Mouse (Mus musculus): ENCODE data around the gene Olfr739.

The Olfr739 gene

DNA sequence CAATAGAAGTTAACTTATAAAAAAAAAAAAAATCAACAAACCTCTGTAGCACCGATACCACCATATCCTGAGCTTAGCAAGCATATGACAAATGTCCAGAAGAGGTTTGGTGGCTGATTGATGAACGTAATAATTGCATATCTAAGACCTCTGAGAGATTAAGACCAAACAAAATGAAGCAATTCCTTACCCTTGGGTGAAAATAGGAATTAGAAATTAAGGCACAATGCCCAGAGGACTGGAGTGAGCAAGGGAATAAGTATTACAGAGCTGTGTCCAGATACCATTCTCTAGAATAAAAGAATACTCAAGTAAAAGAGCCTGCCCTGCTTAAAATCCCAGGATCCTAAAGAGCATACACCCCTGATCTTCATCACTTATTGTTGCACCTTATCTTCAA lies at the start of gene Olfr739:
Gene Olfr739 (plus strand): TSS at position 301 of the 400 bp plus-strand sequence.
- DNase-seq: no peak

DNA sequence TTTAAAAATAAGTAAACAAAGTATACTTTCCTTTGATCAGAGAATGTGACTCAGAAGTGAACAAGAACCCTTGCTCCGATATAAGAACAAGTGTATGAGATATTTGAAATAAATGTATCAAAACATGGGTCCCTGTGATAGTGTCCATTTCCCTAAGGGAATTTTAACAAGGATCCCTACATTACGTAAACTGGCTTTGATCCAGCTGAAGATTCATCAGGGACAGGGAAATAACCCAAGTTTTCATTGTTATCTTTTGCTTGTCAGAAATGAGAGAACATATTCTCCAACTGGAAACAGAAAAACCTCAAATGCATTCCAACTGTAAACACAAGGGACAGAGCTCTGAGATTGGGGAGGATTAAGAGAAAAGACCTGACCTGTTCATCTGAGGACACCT lies 37.6 kb upstream of the Olfr739 start, which contains the start of gene Olfr736:
Gene Olfr736 (plus strand): TSS at position 301 of the 400 bp plus-strand sequence.
- no peak for DNase-seq

- DNase-seq: no peak
Measured at GRCm38 (mm10) chr14:50407268-50407667, 11.2 kb upstream of the Olfr739 start, which contains the start of gene Olfr738. Gene Olfr738, plus strand, starts transcription at chr14:50407568.

- DNase-seq: no peak
Measured at GRCm38 (mm10) chr14:50445245-50445644, 26.8 kb downstream of the Olfr739 start, which contains the start of gene Olfr740. Gene Olfr740, plus strand, starts transcription at chr14:50445545.

DNA sequence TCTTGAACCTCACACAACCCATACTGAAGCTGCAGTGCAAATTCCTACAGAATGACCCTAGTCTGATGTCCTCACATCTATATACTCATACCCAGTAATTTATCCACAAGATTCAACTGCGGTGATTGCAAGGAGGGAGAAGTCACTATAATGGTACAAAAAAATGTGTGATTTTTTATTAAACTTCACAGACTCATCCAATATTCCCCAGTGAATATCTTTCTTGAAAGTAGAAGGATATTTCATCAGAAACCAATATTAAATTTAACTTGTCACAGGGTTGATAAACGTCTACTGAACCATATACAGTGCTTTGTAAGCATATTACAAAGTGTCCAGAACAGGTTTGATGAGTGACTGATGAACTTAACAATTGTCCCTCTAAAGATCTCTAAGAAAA lies 54.0 kb downstream of the Olfr739 start, which contains the start of gene Olfr741:
Gene Olfr741 (plus strand): TSS at position 301 of the 400 bp plus-strand sequence.
- no peak for DNase-seq

All from lung, postnatal 10 days (tissue).